Mouse (Mus musculus) E14TG2a.4 (cell line): Measurements from ENCODE around the gene Dnajb8.

Source experiments
- CTCF ChIP-seq: conservative IDR thresholded peaks from 2 replicates; pipeline ENCODE4 v1.5.1; 2014; ENCODE audit warnings: low read length
- NANOG ChIP-seq: IDR thresholded peaks from 2 replicates; pipeline ENCODE4 v1.6.1; 2014; ENCODE audit warnings: borderline replicate concordance, low read length, mixed read lengths

GRCm38 (mm10) chr6:88276221-88276620 lies 54.2 kb downstream of the Dnajb8 start:
- TF ChIP-seq CTCF (no peak), NANOG (no peak)
